Mouse (Mus musculus) v-Abl transformed pro-B cells (cell line): ENCODE results near the gene Zbtb34.

Experiments
- in situ Hi-C, 2 experiments: fragments of 400-800 bp; cut with MboI; formaldehyde crosslinking; loops; one replicate each; pipeline ENCODE4 v1.15.1; 2025; ENCODE audit not compliant: unreplicated experiment in 2 of 2

Gene Zbtb34

DNA sequence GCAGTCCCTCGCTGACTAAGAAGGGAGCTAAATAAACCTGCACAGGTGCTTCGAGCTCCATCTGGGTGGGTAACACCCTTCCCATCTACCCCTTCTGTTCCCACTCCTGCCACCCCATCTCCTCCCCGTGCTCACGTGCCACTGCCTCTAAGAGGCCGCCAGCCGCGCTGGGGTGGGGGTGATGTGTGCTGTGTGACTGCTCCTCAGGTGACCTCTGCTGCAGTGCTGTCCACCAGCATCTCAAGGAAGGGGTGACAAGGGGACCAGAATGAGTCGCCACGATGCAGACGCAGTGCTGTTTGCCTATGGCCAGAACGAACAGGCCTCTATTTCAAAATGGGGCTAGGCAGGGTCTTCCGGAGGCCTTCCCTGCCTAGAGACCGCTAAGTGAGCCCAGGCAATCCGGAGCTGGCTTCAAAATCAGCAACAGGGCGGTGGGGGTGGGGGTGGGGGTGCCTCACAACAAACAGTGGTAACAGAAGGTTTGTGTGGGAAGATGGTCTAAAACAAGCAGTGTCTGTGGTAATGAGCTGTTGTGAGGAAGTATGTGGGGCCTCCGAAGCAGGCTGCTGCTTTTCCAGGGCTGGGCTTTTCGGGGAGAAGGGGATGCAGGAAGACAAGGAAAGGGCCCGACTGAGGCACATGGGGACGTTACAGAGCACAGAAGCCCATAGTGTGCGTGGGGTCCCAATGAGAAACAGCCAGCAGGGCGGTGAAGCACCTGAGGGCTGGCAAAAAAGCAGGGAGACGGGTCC lies 18.2 kb upstream of the Zbtb34 start:
- in situ Hi-C loops, result no loop called here

DNA sequence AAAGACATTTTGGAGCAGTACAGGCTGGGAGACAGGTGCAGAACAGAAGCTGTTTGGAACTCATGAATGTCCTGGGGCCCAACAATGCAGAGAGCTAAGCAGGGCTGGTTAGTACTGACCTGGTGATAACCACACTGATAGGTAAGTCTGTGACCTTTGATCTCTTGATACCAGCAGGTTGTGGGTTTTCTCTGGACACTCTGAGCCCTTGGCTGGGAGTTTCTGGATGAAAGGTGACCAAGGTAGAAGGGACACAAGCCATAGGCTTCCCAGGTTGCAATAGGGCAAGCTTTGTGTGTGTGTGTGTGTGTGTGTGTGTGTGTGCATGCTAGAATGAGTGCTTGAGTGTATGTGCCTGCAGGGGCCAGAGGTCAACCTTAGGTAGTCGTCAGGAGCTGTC lies 15.7 kb upstream of the Zbtb34 start:
- in situ Hi-C loops, result no loop called here

DNA sequence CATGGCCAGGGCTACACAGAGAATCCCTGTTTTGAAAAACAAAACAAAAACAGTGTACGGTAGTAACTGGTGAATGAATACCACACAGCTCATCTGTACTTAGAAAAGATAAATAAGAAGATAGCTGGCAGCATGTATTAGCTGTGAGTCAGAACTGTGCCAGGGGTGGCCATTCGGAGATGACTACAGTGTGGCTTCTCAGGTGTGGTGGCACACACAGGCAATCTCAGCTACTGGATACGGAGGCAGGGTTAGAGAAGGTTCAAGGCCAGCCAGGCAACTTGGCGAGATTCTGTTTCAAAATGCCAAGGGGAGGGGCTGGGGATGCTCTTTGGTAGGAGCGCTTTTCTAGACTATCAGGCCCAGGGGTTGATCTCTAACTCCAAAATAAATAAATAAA lies 14.6 kb upstream of the Zbtb34 start:
- in situ Hi-C loops, result no loop called here

- in situ Hi-C loops, result no loop called here
These were observed 13.7 kb upstream of the Zbtb34 start for GRCm38 (mm10) chr2:33444862-33445261.

GRCm38 (mm10) chr2:33444358-33444757 lies 13.2 kb upstream of the Zbtb34 start:
- in situ Hi-C loops, result no loop called here

- in situ Hi-C loops, result no loop called here
These were observed 11.6 kb upstream of the Zbtb34 start for GRCm38 (mm10) chr2:33442701-33443100.

GRCm38 (mm10) chr2:33440893-33441292 lies 9.8 kb upstream of the Zbtb34 start:
- in situ Hi-C loops, result no loop called here

DNA sequence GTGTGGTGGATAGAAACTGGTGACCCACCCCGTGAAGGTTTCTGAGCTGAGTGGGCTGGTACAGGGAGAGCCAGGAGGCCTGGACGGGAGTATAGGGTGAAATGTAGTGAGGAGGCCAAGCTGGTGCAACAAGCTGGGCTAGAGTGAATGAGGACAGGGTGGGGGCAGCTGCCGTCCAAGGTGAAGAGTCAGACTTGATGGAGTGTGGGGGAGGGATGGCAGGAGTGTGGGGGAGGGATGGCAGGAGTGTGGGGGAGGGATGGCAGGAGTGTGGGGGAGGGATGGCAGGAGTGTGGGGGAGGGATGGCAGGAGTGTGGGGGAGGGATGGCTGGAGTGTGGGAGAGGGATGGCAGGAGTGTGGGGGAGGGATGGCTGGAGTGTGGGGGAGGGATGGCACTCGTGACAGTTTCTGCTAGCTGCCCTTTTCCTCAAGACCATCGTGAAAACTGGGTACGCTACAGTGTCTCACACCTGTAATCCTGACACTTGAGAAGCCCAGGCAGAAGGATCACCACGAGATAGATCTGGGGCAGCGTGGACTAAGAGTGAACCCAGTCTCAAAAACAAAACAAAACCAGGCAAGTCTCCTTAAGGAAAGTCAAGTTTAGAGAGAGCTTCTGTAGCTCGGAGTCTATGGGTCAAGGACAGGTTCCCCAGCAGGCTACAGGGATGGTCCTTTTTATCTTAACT lies 9.0 kb upstream of the Zbtb34 start:
- in situ Hi-C loops, result no loop called here

DNA sequence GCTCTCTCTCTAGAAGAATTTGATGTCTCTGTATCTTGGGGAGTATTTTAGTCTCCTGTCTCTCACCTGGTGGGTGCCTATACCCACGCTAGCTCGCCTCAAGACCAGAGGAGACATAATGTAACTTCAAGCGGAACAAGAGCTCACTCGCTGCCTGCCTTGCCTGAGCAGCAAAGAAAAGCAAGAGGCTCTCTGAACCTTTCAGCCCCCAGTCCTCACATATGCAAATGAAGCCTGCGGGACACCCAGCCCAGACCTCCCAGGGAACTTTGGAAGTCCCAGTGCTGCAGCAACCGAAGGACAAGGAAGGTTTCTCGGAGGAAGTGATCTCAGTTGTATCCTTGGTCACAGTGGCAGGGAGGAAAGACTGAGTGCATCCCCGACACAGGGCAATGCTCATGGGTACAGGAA lies 8.4 kb upstream of the Zbtb34 start:
- in situ Hi-C loops, result no loop called here

DNA sequence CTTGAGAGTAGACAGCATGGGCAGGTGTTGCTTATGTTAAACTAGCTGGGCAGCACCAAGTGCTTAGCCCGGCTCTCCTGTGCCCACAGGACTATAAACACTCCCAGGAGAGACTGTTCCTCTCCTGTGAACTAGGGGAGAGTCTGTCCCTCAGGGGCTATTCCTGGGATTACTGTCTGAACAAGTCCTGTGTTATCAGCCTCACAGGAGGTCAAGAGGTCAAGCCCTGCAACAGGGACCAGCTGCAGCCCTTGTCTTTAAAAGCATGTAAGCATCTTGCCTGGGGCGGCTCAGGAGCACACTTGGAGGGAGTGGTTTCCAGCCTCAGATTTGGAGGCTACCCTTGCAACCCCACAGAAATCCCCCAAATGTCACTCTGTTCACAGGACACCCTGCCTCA lies 7.3 kb upstream of the Zbtb34 start:
- in situ Hi-C loops, result no loop called here

DNA sequence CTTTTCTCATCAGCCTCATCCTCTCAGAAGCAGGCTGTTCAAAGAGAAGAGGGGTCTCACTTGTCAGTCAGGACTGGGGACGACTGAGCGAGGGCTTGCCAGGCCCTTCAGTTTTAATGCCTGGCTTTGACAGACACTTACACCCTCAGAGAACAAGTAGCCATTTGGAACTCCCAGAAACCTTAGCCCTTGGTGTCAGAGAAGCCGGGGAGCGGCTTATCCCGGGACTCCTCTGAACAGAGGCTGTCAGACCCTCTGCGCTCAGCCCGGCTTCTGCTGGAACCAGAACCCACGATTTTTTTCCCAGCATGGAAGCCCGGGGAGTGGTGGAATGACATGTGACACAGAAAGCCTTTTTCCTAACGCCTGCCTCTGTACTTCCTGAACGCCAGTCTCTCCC lies 6.1 kb upstream of the Zbtb34 start:
- in situ Hi-C loops, result no loop called here

DNA sequence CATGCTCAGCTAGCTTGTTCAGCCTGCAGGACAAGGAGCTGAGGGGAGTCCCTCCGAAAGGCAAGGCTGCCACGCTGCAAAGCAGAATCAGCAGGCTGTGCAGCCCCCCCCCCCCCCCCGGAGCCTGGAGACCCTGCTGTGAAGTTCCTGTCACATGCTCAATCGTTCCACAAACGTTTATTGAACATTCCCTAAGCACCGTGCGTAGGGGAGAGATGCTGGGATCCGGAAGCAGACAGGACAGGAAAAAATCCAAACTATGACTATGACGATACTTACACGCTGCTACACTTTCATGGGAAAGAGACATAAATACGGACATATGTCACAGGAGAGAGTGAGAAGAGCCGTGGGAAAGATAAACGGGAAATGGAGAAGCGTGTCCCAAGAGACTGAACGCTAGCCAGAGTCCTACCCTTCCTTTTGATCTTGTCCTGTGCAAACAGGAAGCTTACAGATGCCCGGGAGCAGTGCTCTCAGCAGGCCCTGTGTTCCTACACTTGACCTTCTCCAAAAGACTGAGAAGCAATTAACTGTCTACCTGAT lies 5.0 kb upstream of the Zbtb34 start:
- in situ Hi-C loops, result no loop called here

DNA sequence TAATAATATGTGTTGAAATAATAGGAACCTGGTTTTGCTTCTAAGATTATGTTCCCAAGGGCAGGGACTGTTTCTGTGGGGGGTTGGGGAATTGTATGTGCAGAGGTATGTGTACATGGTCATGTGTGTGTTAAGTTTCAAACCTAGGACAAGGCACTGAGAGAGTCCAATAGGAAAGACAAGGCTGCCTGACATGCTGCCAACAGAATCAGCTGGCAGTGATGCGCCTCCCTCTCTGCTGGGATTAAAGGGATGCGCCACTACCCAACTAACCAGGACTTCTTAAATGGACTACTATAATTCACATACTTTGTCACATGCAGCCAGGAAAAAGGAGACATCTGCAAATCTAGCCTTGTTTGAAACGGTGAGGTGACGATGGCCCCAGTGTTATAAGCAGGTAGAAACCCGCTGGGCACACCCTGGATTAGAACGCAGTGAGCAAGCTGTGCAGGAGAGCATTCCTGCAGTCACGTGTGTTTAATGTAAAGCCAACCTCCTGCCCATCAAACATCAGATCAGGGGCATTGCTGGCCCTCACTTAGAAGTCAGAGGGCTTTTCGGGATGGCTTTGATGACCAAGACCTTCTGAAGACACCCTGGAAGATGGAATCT lies 4.0 kb upstream of the Zbtb34 start:
- in situ Hi-C loops, result no loop called here

- in situ Hi-C loops, result no loop called here
These were observed 1.8 kb upstream of the Zbtb34 start for GRCm38 (mm10) chr2:33432877-33433276.

DNA sequence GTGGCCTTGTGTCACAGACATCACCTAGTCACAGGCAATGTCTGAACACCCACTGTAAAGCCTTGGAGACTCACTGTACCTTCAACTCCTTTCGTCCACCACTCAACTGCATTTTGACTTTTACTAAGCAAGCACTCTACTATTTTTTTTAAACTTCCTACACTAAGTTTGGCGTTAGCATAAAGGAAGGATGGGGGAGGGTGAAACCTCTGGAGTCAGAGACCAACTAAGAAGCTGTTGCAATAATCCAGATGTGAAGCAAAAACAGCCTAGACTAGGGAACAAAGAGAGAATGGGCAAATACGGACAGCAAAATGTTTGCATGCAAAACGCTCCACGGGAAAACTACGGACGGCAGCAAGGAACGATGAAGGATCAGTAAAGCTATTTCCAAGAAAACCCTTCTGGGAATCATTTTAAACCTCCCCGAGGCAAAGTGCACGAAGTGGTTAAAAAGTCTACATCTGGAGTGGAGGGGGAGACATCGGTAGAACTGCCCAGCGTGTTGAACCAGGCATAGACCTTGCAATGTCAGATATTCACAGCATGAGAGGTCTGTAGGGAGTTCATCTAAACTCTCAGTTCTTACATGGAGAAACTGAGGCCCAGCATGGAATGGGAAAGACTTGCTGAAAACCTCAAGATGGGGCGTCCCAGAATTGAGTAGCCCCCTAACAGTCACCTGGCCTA lies 898 bp downstream of the Zbtb34 start:
- in situ Hi-C loops, result no loop called here

GRCm38 (mm10) chr2:33429339-33429738 lies 1.8 kb downstream of the Zbtb34 start:
- in situ Hi-C loops, result no loop called here

DNA sequence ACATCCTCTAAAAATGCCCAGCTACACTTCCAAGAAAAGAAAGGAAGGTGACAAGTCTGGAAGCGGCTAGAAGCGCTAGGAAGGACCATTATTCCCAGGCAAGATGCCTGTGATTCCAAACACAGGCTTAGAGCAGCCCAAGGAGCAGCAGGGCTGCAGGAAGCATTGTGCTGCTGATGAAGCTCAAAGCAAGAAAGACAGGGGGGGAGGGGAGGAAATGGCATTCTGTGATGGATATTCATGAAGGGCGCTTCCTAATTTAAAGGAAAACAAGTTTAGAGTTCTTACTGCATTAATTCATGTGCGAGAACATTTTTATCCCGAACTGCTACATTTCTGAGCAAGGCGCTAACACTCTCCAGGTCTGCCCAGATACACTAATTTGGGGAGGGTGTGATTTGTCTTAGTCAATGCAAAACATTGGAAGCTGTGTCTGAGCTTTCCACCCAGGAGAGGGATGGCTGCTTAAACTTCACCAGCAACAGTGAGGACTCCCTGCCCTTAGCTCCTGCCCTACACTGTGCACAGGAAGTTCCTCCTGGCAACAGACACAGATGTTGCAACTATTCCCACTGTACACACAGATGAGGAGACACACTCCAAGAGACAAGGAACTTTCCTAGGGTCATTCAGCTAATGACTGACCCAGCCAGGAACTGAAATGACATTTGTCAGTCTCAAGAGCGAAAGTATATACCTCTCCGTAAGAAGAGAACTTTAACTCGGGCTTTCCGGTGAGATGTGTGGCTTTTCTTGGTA lies 4.3 kb downstream of the Zbtb34 start:
- in situ Hi-C loops, result no loop called here

DNA sequence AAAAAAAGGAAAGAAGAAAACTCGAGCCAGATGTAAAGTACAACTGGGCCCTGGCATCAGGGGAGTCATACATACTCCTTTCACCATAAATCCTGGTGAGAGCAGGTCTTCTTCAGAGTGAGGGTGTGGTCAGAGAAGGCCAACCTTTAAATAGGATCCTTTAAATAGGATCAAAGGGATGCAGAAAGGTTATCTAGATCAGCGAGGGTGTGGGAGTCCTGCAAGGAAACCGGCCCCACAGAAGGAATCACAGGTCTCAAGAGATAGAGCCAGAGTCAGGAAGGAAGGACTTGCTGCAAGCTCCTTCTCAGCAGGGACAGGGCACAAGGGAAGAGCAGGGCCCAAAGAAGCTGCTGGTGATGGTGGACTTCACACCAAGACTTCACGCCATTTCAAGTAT lies 13.7 kb downstream of the Zbtb34 start:
- in situ Hi-C loops, result no loop called here

DNA sequence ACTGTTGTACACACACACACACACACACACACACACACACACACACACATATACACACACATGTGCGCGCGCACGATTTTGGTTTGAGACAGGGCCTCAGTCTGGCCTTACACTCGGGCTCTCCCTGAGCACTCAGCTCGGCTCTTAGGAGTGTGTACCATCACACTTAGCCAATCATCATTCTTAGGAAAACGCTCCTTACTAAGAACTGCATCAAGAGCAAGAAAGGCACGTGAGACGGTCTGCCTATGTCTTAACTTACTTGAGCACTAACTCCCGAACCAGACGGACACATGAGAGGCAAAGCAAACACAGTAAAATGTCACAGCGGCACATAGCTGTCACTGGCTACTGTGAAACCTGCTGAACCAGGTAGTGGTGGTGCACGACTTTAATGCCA lies 17.1 kb downstream of the Zbtb34 start:
- in situ Hi-C loops, result no loop called here

GRCm38 (mm10) chr2:33412111-33412510 lies 19.0 kb downstream of the Zbtb34 start:
- in situ Hi-C loops, result no loop called here
